Mouse (Mus musculus) liver, embryonic 11.5 days (tissue): ENCODE measurements around the gene Gm21981. TPM values are rescaled to one million over a fixed set of nuclear protein-coding genes. Genes with fewer than 3 reads are reported as not detected.

Experiments used
- ATAC-seq: fragments of 200-750 bp; cut with Nextera tagmentation; replicated peaks from 2 replicates; pipeline ENCODE4 v1.8.0; 2017; ENCODE audit warnings: moderate number of reproducible peaks, mild to moderate bottlenecking, moderate TSS enrichment, moderate library complexity; ENCODE audit not compliant: low FRiP score
- DNase-seq: peaks from one replicate; pipeline ENCODE4 v3.0.0-alpha.2; 2017; ENCODE audit warnings: low spot score
- H3K27ac ChIP-seq: fragments of 300-500 bp; sonication (generic); 2 replicates; pipeline ENCODE4 v1.5.1; 2014; ENCODE audit warnings: mild to moderate bottlenecking, low read depth, low read length, control low read depth
- H3K27me3 ChIP-seq: fragments of 300-500 bp; sonication (generic); replicated peaks from 2 replicates; pipeline ENCODE4 v1.6.1; 2014; ENCODE audit warnings: low read length, mixed read lengths; ENCODE audit not compliant: control insufficient read depth, insufficient read depth
- H3K36me3 ChIP-seq: fragments of 300-500 bp; sonication (generic); 2 replicates; pipeline ENCODE4 v1.6.1; 2014; ENCODE audit warnings: mild to moderate bottlenecking, low read length, moderate library complexity, mixed read lengths; ENCODE audit not compliant: control insufficient read depth, insufficient read depth
- H3K4me1 ChIP-seq: fragments of 300-500 bp; sonication (generic); replicated peaks from 2 replicates; pipeline ENCODE4 v1.6.1; 2014; ENCODE audit warnings: low read length, mixed read lengths; ENCODE audit not compliant: control insufficient read depth, insufficient read depth
- H3K4me2 ChIP-seq: fragments of 300-500 bp; sonication (generic); 2 replicates; pipeline ENCODE4 v1.6.1; 2014; ENCODE audit warnings: mild to moderate bottlenecking, control low read depth, moderate library complexity
- H3K4me3 ChIP-seq: fragments of 300-500 bp; sonication (generic); 2 replicates; pipeline ENCODE4 v1.5.1; 2014; ENCODE audit warnings: low read depth, low read length, control low read depth
- H3K9ac ChIP-seq: fragments of 300-500 bp; sonication (generic); 2 replicates; pipeline ENCODE4 v1.6.1; 2014; ENCODE audit warnings: low read depth, low read length, control low read depth
- H3K9me3 ChIP-seq: fragments of 300-500 bp; sonication (generic); 2 replicates; pipeline ENCODE4 v1.6.1; 2016; ENCODE audit warnings: low read length, inconsistent platforms, mixed read lengths; ENCODE audit not compliant: control insufficient read depth
- WGBS: fragments of 180-500 bp; shearing (Covaris S2); extraction: QIAGEN DNeasy Blood & Tissue Kit; methylation state at CpG from one replicate; pipeline ENCODE4 v1.1.7; 2014; 5-methylcytosine and 5-hydroxymethylcytosine counted together
- polyA plus RNA-seq: library from polyadenylated mRNA; unstranded; fragments of >200 nt; fragmentation: Nextera tagmentation; extraction: Ambion mirVana; gene quantifications from 2 replicates; pipeline ENCODE4 v1.2.1, GENCODE M21; 2014

Gm21981 gene
- polyA plus RNA-seq, 1 experiment from 2014 or later, result 0.49 TPM

- Histone ChIP-seq H3K36me3 (no peaks in the 10 kb centered on the region), H3K4me2 (peak overlapping the region; percentile 96), H3K27me3 (peaks cover 20% of the 10 kb centered on the region), H3K4me3 (peak overlapping the region; percentile 77), H3K9ac (peak overlapping the region; percentile 75), H3K27ac (peak overlapping the region; percentile 26; the same call in 1 of the 2 replicates), H3K9me3 (no peaks in the 10 kb centered on the region), H3K4me1 (peaks cover 12% of the 10 kb centered on the region)
- DNase-seq (no peak), ATAC-seq (no peak)
- under 1% methylated on average over 16 of the region's 23 CpGs for WGBS
Observed at GRCm38 (mm10) chr17:47695337-47695710, 1.1 kb upstream of the Gm21981 start.

- Histone ChIP-seq H3K36me3 (no peaks in the 10 kb centered on the region), H3K27me3 (peaks cover 20% of the 10 kb centered on the region), H3K27ac (peak within 1 kb of the TSS; percentile 26), H3K4me3 (peak within 1 kb of the TSS; percentile 77), H3K9me3 (no peaks in the 10 kb centered on the region), H3K9ac (peak within 1 kb of the TSS; percentile 75), H3K4me2 (peak within 1 kb of the TSS; percentile 96), H3K4me1 (peaks cover 12% of the 10 kb centered on the region)
- peak; percentile 90 for ATAC-seq
- under 1% methylated on average over 80 of the region's 82 CpGs for WGBS
- peak; percentile 96 for DNase-seq
Observed at GRCm38 (mm10) chr17:47694503-47695336, 465 bp upstream of the Gm21981 start, which contains the start of gene Prickle4. Gene Prickle4 (minus strand): TSS chr17:47694736.

- Histone ChIP-seq H3K9ac (peak overlapping the region; percentile 75; the same call in 1 of the 2 replicates), H3K27ac (no peak overlapping the region), H3K36me3 (no peaks in the 10 kb centered on the region), H3K27me3 (peaks cover 20% of the 10 kb centered on the region), H3K4me3 (peak overlapping the region; percentile 77), H3K4me1 (peaks cover 14% of the 10 kb centered on the region), H3K4me2 (peak overlapping the region; percentile 96), H3K9me3 (no peaks in the 10 kb centered on the region)
- no peak for DNase-seq
- ATAC-seq, result no peak
- WGBS, result 40% methylated on average over 13 of the region's 13 CpGs
Observed at GRCm38 (mm10) chr17:47693671-47694441, 399 bp downstream of the Gm21981 start.

- no peaks in the 10 kb centered on the region for H3K36me3 ChIP-seq
- peaks cover 21% of the 10 kb centered on the region for H3K4me1 ChIP-seq
- H3K4me2 ChIP-seq, result no peak overlapping the region
- no peak for DNase-seq
- no peak overlapping the region for H3K4me3 ChIP-seq
- peaks cover 11% of the 10 kb centered on the region for H3K27me3 ChIP-seq
- 93% methylated on average over 3 of the region's 3 CpGs for WGBS
- no peaks in the 10 kb centered on the region for H3K9me3 ChIP-seq
- ATAC-seq, result no peak
- H3K9ac ChIP-seq, result no peak overlapping the region
- H3K27ac ChIP-seq, result no peak overlapping the region
Observed at GRCm38 (mm10) chr17:47691650-47692049, 2.6 kb downstream of the Gm21981 start.

GRCm38 (mm10) chr17:47689894-47690293, 4.4 kb downstream of the Gm21981 start:
- H3K4me1 ChIP-seq, result peaks cover 16% of the 10 kb centered on the region
- ATAC-seq (no peak), DNase-seq (no peak)
- H3K4me2 ChIP-seq, result no peak overlapping the region
- no peak overlapping the region for H3K9ac ChIP-seq
- no peak overlapping the region for H3K4me3 ChIP-seq
- H3K36me3 ChIP-seq, result peaks cover 8% of the 10 kb centered on the region; the same call in 1 of the 2 replicates
- H3K27me3 ChIP-seq, result peaks cover 6% of the 10 kb centered on the region
- H3K9me3 ChIP-seq, result no peaks in the 10 kb centered on the region
- WGBS, result 71% methylated on average over 7 of the region's 8 CpGs
- no peak overlapping the region for H3K27ac ChIP-seq

- WGBS, result 1% methylated on average over 58 of the region's 58 CpGs
- Histone ChIP-seq H3K9ac (peak within 1 kb of the TSS; percentile 83), H3K9me3 (no peaks in the 10 kb centered on the region), H3K27me3 (peaks cover 5% of the 10 kb centered on the region), H3K27ac (peak within 1 kb of the TSS; percentile 75), H3K4me1 (peaks cover 11% of the 10 kb centered on the region), H3K36me3 (peaks cover 13% of the 10 kb centered on the region; the same call in 1 of the 2 replicates), H3K4me3 (peak within 1 kb of the TSS; percentile 81), H3K4me2 (peak within 1 kb of the TSS; percentile 95)
- peak; percentile 67 for ATAC-seq
- DNase-seq, result peak; percentile 83
Observed at GRCm38 (mm10) chr17:47688608-47689575, 5.4 kb downstream of the Gm21981 start, which contains the start of gene Frs3. Gene Frs3 (plus strand): TSS chr17:47689030.

GRCm38 (mm10) chr17:47688344-47688607, 6.0 kb downstream of the Gm21981 start, which contains the start of gene Tomm6:
Gene Tomm6 (minus strand): TSS chr17:47688386.
- Histone ChIP-seq H3K4me3 (peak within 1 kb of the TSS; percentile 81), H3K4me2 (peak within 1 kb of the TSS; percentile 95), H3K36me3 (peaks cover 13% of the 10 kb centered on the region; the same call in 1 of the 2 replicates), H3K27ac (peak within 1 kb of the TSS; percentile 75), H3K9ac (peak within 1 kb of the TSS; percentile 83), H3K9me3 (no peaks in the 10 kb centered on the region), H3K4me1 (peaks cover 11% of the 10 kb centered on the region), H3K27me3 (peaks cover 2% of the 10 kb centered on the region; the same call in 1 of the 2 replicates)
- no peak for DNase-seq
- 2% methylated on average over 9 of the region's 9 CpGs for WGBS
- no peak for ATAC-seq
